Mouse (Mus musculus): ENCODE measurements around the gene Zfp410. TPM values are rescaled to one million over a fixed set of nuclear protein-coding genes. Genes with fewer than 3 reads are reported as not detected.
A peak's percentile ranks its signal among the peaks of the same experiment; 100 is the strongest.
"Not testable (repeated sequence)": the region's sequence is repeated elsewhere in the genome, so short reads cannot be mapped to it uniquely, and the experiment has no call there.

The Zfp410 gene
- polyA plus RNA-seq, 1 experiment, result 26.3 TPM

DNA sequence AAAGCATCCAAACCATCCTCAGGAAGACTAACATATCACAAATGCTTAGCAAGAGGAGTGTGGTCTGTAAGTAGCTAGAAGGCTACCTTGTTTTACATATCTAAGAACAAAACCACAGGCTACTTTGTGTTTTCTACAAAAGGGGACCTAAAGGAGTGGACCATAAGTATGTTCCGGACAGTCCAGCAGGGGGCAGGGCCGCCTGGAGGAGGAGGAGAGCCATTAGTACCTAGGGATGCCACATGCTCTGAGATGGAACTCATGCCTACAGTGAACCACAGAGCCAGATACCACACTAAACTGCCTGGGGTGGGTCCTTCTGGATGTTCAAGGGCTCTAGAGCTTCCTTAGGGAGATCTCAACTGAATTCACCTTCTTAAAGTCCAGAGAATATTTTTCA lies 30.5 kb downstream of the Zfp410 start:
- Histone ChIP-seq H3K4me3 (ENCODE audit: insufficient read depth, low read length) (no peak overlapping the region), H3K27ac (ENCODE audit: insufficient read depth, low read depth, low read length) (no peak overlapping the region), H3K4me1 (ENCODE audit: control insufficient read depth, insufficient read depth, low read length) (peaks cover 3% of the 10 kb centered on the region; the same call in 1 of the 2 replicates)
- TF ChIP-seq POLR2A (IDR thresholded peaks at IDR 0.05; ENCODE audit: borderline replicate concordance, low read depth, low read length) (no peak), CTCF (IDR thresholded peaks at IDR 0.05; ENCODE audit: low read depth, low read length) (no peak; the same call in 1 of the 2 replicates)

DNA sequence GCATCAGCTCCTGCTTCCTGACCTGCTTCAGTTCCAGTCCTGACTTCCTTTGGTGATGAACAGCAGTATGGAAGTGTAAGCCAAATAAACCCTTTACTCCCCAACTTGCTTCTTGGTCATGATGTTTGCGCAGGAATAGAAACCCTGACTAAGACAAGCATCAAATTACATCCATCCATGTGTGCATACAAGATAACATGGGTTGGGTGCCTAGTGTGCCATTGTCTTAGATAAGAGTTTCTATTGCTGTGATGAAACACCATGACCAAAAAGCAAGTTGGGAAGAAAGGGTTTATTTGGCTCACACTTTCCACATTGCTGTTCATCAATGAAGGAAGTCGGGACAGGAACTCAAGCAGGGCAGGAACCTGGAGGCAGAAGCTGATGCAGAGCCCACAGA lies 42.0 kb downstream of the Zfp410 start:
- not testable (repeated sequence) for H3K27ac ChIP-seq (ENCODE audit: insufficient read depth, low read depth, low read length); H3K4me3 ChIP-seq (ENCODE audit: insufficient read depth, low read length); H3K4me1 ChIP-seq (ENCODE audit: control insufficient read depth, insufficient read depth, low read length)

DNA sequence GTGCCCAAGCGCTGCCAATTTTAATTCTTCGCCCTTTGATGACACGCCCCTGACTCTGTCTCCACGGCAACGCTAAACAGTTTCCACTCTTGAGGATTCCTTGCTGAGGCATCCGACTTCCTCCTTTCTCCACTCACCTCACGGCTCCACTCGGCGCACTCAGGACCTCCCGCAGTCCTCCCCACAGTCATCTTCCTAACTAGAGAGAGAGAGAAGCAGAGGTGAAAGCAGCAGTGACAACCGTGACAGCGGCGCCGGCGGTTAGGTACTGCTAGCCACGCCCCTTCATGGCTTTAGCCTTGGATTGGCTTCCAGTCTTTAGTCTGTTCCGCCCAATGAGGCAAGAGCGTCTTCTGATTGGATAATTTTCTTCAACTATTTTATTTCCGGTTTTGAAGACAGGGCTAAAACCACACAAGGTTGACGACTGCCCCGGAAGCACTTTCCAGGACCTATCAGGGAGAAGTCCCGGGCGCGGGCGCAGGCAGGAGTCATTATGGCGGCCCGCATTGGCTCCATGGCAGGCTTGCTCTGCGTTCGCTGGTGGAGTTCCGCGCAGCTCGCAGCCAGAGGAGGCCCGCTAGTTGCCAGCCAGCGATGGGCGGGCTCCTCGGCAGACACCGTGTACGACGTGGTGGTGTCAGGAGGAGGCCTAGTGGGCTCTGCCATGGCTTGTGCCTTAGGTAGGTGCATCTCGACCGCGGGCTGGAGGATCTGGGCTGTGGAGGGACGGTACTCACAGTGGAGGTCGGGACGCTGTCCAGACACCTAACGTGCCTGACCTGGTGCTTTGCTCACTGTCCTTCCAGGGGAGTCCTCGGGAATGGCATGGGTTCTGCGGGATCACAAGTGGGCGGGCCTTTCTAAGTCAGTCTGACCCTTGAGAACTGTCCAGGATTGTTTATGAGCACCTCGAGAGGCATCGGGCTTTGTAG lies 45.2 kb downstream of the Zfp410 start, which contains the start of the genes Coq6 and Fam161b:
Coq6 (plus strand) TSS at position 103 of the 935 bp plus-strand sequence.
Fam161b (minus strand) TSS at position 279 of the 935 bp plus-strand sequence.
- Histone ChIP-seq H3K27ac (ENCODE audit: insufficient read depth, low read depth, low read length) (no peak within 1 kb of the TSS), H3K4me3 (ENCODE audit: insufficient read depth, low read length) (peak within 1 kb of the TSS; percentile 93), H3K4me1 (ENCODE audit: control insufficient read depth, insufficient read depth, low read length) (peaks cover 7% of the 10 kb centered on the region)
- TF ChIP-seq POLR2A (IDR thresholded peaks at IDR 0.05; ENCODE audit: borderline replicate concordance, low read depth, low read length), result 0 out of 2 replicates have a peak, but pooled peaks have one; percentile 41
- TF ChIP-seq CTCF (IDR thresholded peaks at IDR 0.05; ENCODE audit: low read depth, low read length), result no peak

DNA sequence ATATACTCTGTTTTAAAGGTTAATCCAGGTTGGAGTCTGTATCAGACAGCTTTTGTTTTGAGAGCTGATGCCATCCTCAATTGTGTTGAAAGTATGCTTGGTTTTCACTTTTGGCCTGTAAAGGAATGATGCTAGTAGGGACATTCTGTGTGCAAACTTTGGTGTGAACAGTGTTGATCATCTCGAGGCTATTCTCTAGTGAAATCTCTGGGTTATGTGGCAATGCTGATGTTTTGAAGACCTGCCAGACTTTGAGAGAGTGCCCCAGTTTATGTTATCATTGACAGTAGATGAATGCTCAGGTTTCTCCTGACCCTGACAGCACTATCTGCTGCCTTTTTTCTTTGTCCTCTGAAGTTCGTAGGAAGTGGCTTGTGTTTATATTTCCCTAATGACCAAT lies 46.2 kb downstream of the Zfp410 start:
- Histone ChIP-seq H3K4me3 (ENCODE audit: insufficient read depth, low read length) (0 out of 2 replicates have a peak overlapping the region, but pooled peaks have one; percentile 9), H3K4me1 (ENCODE audit: control insufficient read depth, insufficient read depth, low read length) (peaks cover 7% of the 10 kb centered on the region), H3K27ac (ENCODE audit: insufficient read depth, low read depth, low read length) (no peak overlapping the region)
- TF ChIP-seq POLR2A (IDR thresholded peaks at IDR 0.05; ENCODE audit: borderline replicate concordance, low read depth, low read length), result no peak
- no peak for TF ChIP-seq CTCF (IDR thresholded peaks at IDR 0.05; ENCODE audit: low read depth, low read length)

DNA sequence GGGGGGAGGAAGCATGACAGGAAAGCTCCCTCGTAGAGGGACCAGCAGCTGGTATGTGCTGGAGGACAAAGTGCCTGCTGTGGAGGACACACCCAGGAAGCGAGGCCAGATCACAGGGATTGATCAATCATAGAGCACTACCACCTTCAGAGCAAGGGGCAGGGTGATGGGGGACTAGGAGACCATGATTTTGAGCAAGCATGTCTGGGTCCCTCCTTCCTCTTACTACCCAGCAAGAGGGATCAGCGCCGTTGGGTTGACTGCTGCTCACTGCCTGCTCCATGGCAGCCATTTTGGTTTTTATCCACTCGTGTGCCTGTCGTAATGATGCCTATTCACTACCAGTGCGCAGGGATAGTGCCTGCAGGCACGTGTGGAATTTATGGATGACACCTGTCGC lies 47.6 kb downstream of the Zfp410 start:
- Histone ChIP-seq H3K27ac (ENCODE audit: insufficient read depth, low read depth, low read length) (no peak overlapping the region), H3K4me3 (ENCODE audit: insufficient read depth, low read length) (no peak overlapping the region), H3K4me1 (ENCODE audit: control insufficient read depth, insufficient read depth, low read length) (peaks cover 7% of the 10 kb centered on the region)
- TF ChIP-seq POLR2A (IDR thresholded peaks at IDR 0.05; ENCODE audit: borderline replicate concordance, low read depth, low read length) (no peak), CTCF (IDR thresholded peaks at IDR 0.05; ENCODE audit: low read depth, low read length) (no peak)

DNA sequence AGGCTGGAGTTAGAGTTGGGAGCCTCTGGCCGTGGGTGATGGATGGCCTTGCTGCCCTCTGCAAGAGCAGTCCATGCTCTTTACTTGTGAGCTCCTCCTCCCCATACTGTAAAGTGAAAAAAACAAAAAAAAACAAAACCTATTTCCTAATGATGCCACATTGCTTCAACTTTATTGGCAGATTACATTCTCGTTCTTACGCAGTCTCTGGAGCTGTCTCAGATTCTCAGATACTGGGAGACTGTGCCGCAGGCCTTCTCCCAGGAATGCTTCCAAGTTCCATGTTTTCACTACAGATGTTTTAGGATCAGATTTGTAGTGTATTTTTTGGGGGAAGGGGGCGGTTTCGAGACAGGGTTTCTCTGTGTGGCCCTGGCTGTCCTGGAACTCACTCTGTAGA lies 48.5 kb downstream of the Zfp410 start:
- peaks cover 7% of the 10 kb centered on the region for H3K4me1 ChIP-seq (ENCODE audit: control insufficient read depth, insufficient read depth, low read length)
- H3K4me3 ChIP-seq (ENCODE audit: insufficient read depth, low read length), result no peak overlapping the region
- no peak for TF ChIP-seq POLR2A (IDR thresholded peaks at IDR 0.05; ENCODE audit: borderline replicate concordance, low read depth, low read length)
- no peak for TF ChIP-seq CTCF (IDR thresholded peaks at IDR 0.05; ENCODE audit: low read depth, low read length)
- no peak overlapping the region for H3K27ac ChIP-seq (ENCODE audit: insufficient read depth, low read depth, low read length)

DNA sequence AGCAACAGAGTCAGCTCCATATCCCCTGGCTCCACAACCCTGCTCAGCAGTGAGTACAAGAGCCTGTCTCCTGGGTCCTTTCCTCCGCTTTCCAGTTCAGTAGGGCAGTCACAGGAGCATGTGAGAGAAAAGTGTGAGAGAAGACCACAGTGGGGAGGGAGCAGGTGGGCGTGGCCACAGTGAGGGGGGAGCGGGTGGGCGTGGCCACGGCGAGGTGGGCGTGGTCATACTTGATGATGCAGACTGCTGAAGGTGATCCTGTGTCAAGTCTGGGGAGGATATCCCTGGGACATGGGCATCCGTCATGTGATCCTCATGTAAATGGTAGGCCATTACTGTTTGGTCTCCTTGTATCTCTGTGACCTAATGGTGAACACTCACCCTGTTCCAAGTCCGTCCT lies 50.3 kb downstream of the Zfp410 start:
- no peak overlapping the region for H3K27ac ChIP-seq (ENCODE audit: insufficient read depth, low read depth, low read length)
- H3K4me3 ChIP-seq (ENCODE audit: insufficient read depth, low read length), result no peak overlapping the region
- H3K4me1 ChIP-seq (ENCODE audit: control insufficient read depth, insufficient read depth, low read length), result peaks cover 7% of the 10 kb centered on the region
- TF ChIP-seq CTCF (IDR thresholded peaks at IDR 0.05; ENCODE audit: low read depth, low read length) (no peak), POLR2A (IDR thresholded peaks at IDR 0.05; ENCODE audit: borderline replicate concordance, low read depth, low read length) (no peak)

DNA sequence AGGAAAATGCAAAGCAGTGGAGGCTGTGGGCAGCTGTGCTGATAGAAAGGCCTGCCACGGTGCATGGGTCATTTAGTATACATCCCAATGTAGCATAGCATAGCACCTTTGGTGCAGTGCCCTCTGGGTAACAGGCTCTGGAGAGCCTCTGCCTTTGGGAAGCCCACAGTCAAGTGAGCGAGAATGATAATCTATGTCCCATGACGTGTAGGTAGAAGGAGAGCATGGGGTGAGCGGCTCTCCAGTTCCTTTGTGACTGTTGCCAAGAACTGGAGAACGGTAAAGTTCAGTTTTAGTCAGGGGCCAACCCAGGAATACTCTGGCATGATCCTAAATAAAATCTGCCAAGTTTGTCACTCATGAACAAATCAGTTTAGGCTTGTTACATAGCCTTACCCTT lies 55.0 kb downstream of the Zfp410 start:
- Histone ChIP-seq H3K27ac (ENCODE audit: insufficient read depth, low read depth, low read length) (no peak overlapping the region), H3K4me1 (ENCODE audit: control insufficient read depth, insufficient read depth, low read length) (no peaks in the 10 kb centered on the region), H3K4me3 (ENCODE audit: insufficient read depth, low read length) (no peak overlapping the region)
- TF ChIP-seq CTCF (IDR thresholded peaks at IDR 0.05; ENCODE audit: low read depth, low read length) (no peak), POLR2A (IDR thresholded peaks at IDR 0.05; ENCODE audit: borderline replicate concordance, low read depth, low read length) (no peak)

DNA sequence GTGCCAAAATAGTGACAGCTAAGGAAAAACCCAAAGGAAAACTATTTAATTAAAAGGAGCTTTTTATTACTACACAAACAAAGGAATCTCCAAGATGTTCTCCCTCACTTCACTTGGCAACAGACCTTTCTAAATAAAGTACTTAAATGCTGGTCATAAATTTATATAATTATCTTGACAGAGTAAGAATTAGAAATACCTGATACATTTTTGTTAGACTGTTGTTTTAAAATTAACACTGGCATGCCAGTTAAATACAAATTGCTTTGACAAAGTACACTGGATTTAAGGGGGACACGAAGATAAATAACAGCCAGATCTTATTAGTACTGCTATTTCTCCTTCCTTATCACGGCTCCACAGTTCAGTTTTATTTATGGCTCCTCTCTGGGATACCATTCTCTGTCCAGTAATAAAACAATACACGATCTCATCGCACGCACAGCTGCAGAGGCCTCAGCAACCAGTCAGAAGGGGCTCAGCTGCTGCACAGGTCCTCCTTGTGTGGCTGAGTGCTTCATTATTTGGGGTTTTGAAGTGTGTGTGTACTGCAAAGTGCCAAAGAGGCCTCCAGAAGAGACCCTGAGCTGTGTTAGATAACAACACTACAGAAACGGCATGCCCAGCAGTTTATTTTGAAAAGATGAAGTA lies 57.3 kb downstream of the Zfp410 start:
- Histone ChIP-seq H3K4me3 (ENCODE audit: insufficient read depth, low read length) (no peak overlapping the region), H3K27ac (ENCODE audit: insufficient read depth, low read depth, low read length) (no peak overlapping the region), H3K4me1 (ENCODE audit: control insufficient read depth, insufficient read depth, low read length) (no peaks in the 10 kb centered on the region)
- TF ChIP-seq CTCF (IDR thresholded peaks at IDR 0.05; ENCODE audit: low read depth, low read length) (no peak), POLR2A (IDR thresholded peaks at IDR 0.05; ENCODE audit: borderline replicate concordance, low read depth, low read length) (no peak)

DNA sequence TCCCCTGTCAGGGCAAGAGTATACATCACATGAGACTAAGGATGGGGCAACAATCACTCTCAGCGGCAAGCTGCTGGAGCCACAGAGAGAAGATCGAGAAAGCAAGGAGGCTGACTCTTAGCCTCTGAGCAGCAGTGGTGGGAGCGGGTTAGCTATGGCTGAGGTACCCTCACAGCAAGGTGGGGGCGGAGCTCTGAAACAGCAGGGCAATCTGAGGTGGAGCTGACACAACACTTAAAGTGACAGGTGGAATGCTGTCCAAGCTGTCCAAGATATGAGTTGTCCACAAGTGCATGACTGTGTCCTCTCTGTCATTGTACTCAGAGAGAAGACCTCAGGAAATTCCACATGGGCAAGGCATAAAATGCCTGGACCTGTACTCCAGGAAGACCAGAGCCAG lies 65.7 kb downstream of the Zfp410 start:
- Histone ChIP-seq H3K27ac (ENCODE audit: insufficient read depth, low read depth, low read length) (no peak overlapping the region), H3K4me3 (ENCODE audit: insufficient read depth, low read length) (no peak overlapping the region), H3K4me1 (ENCODE audit: control insufficient read depth, insufficient read depth, low read length) (peaks cover 5% of the 10 kb centered on the region; the same call in 1 of the 2 replicates)
- TF ChIP-seq POLR2A (IDR thresholded peaks at IDR 0.05; ENCODE audit: borderline replicate concordance, low read depth, low read length), result no peak
